Mouse (Mus musculus): ENCODE results near the gene Lzic. TPM values are rescaled to one million over a fixed set of nuclear protein-coding genes. Genes with fewer than 3 reads are reported as not detected.

Gene Lzic
- polyA plus RNA-seq, 1 experiment, result 55.2 TPM

- Histone ChIP-seq H3K27me3 (ENCODE audit: control insufficient read depth, insufficient read depth, low read length, poor library complexity, severe bottlenecking) (no peaks in the 10 kb centered on the region), H3K4me3 (ENCODE audit: low read depth, low read length) (no peak overlapping the region), H3K27ac (ENCODE audit: insufficient read depth, low read length) (no peak overlapping the region), H3K9ac (ENCODE audit: low read depth, poor library complexity, severe bottlenecking) (no peak overlapping the region), H3K36me3 (ENCODE audit: control insufficient read depth, insufficient read depth, low read length, poor library complexity, severe bottlenecking) (no peaks in the 10 kb centered on the region), H3K4me1 (ENCODE audit: control insufficient read depth, insufficient read depth, low read length) (no peaks in the 10 kb centered on the region), H3K9me3 (replicated peaks; ENCODE audit: control insufficient read depth, insufficient read depth, low read length, poor library complexity, severe bottlenecking) (no peaks in the 10 kb centered on the region)
- TF ChIP-seq EP300 (IDR thresholded peaks at IDR 0.05; ENCODE audit: insufficient read depth, low read depth, low read length), result no peak
- TF ChIP-seq CTCF (IDR thresholded peaks at IDR 0.05; ENCODE audit: low read depth, low read length), result no peak
- TF ChIP-seq POLR2A (IDR thresholded peaks at IDR 0.05; ENCODE audit: insufficient read depth, low read length), result no peak
These were observed 30.7 kb downstream of the Lzic start for GRCm38 (mm10) chr4:149515706-149516105.

- Histone ChIP-seq H3K4me1 (ENCODE audit: control insufficient read depth, insufficient read depth, low read length) (no peaks in the 10 kb centered on the region), H3K4me3 (ENCODE audit: low read depth, low read length) (peak within 1 kb of the TSS; percentile 58), H3K9me3 (replicated peaks; ENCODE audit: control insufficient read depth, insufficient read depth, low read length, poor library complexity, severe bottlenecking) (no peaks in the 10 kb centered on the region), H3K36me3 (ENCODE audit: control insufficient read depth, insufficient read depth, low read length, poor library complexity, severe bottlenecking) (no peaks in the 10 kb centered on the region), H3K27ac (ENCODE audit: insufficient read depth, low read length) (no peak within 1 kb of the TSS), H3K9ac (ENCODE audit: low read depth, poor library complexity, severe bottlenecking) (peak within 1 kb of the TSS; percentile 74), H3K27me3 (ENCODE audit: control insufficient read depth, insufficient read depth, low read length, poor library complexity, severe bottlenecking) (no peaks in the 10 kb centered on the region)
- no peak for TF ChIP-seq EP300 (IDR thresholded peaks at IDR 0.05; ENCODE audit: insufficient read depth, low read depth, low read length)
- TF ChIP-seq CTCF (IDR thresholded peaks at IDR 0.05; ENCODE audit: low read depth, low read length), result no peak
- TF ChIP-seq POLR2A (IDR thresholded peaks at IDR 0.05; ENCODE audit: insufficient read depth, low read length), result no peak
These were observed 32.9 kb downstream of the Lzic start, which contains the start of gene Ctnnbip1 for GRCm38 (mm10) chr4:149517868-149518340. TSS of gene Ctnnbip1 (plus strand) at chr4:149518236.

- H3K27me3 ChIP-seq (ENCODE audit: control insufficient read depth, insufficient read depth, low read length, poor library complexity, severe bottlenecking), result no peaks in the 10 kb centered on the region
These were observed 33.6 kb downstream of the Lzic start for GRCm38 (mm10) chr4:149518351-149519220.

GRCm38 (mm10) chr4:149521258-149521657, 36.2 kb downstream of the Lzic start:
- Histone ChIP-seq H3K27ac (ENCODE audit: insufficient read depth, low read length) (no peak overlapping the region), H3K27me3 (ENCODE audit: control insufficient read depth, insufficient read depth, low read length, poor library complexity, severe bottlenecking) (no peaks in the 10 kb centered on the region), H3K4me3 (ENCODE audit: low read depth, low read length) (no peak overlapping the region), H3K9me3 (replicated peaks; ENCODE audit: control insufficient read depth, insufficient read depth, low read length, poor library complexity, severe bottlenecking) (no peaks in the 10 kb centered on the region), H3K4me1 (ENCODE audit: control insufficient read depth, insufficient read depth, low read length) (no peaks in the 10 kb centered on the region), H3K9ac (ENCODE audit: low read depth, poor library complexity, severe bottlenecking) (no peak overlapping the region), H3K36me3 (ENCODE audit: control insufficient read depth, insufficient read depth, low read length, poor library complexity, severe bottlenecking) (no peaks in the 10 kb centered on the region)
- no peak for TF ChIP-seq CTCF (IDR thresholded peaks at IDR 0.05; ENCODE audit: low read depth, low read length)
- TF ChIP-seq POLR2A (IDR thresholded peaks at IDR 0.05; ENCODE audit: insufficient read depth, low read length), result no peak
- no peak for TF ChIP-seq EP300 (IDR thresholded peaks at IDR 0.05; ENCODE audit: insufficient read depth, low read depth, low read length)

More at GRCm38 (mm10) chr4:149518351-149519220, 33.6 kb downstream of the Lzic start:
- Histone ChIP-seq H3K9me3 (replicated peaks; ENCODE audit: control insufficient read depth, insufficient read depth, low read length, poor library complexity, severe bottlenecking) (no peaks in the 10 kb centered on the region), H3K4me3 (ENCODE audit: low read depth, low read length) (peak overlapping the region; percentile 58), H3K36me3 (ENCODE audit: control insufficient read depth, insufficient read depth, low read length, poor library complexity, severe bottlenecking) (no peaks in the 10 kb centered on the region), H3K27ac (ENCODE audit: insufficient read depth, low read length) (no peak overlapping the region), H3K9ac (ENCODE audit: low read depth, poor library complexity, severe bottlenecking) (peak overlapping the region; percentile 74), H3K4me1 (ENCODE audit: control insufficient read depth, insufficient read depth, low read length) (no peaks in the 10 kb centered on the region)
- no peak for TF ChIP-seq EP300 (IDR thresholded peaks at IDR 0.05; ENCODE audit: insufficient read depth, low read depth, low read length)
- TF ChIP-seq POLR2A (IDR thresholded peaks at IDR 0.05; ENCODE audit: insufficient read depth, low read length), result no peak
- no peak for TF ChIP-seq CTCF (IDR thresholded peaks at IDR 0.05; ENCODE audit: low read depth, low read length)

- no peaks in the 10 kb centered on the region for H3K27me3 ChIP-seq (ENCODE audit: control insufficient read depth, insufficient read depth, low read length, poor library complexity, severe bottlenecking)
- TF ChIP-seq CTCF (IDR thresholded peaks at IDR 0.05; ENCODE audit: low read depth, low read length), result no peak
- TF ChIP-seq EP300 (IDR thresholded peaks at IDR 0.05; ENCODE audit: insufficient read depth, low read depth, low read length), result no peak
- TF ChIP-seq POLR2A (IDR thresholded peaks at IDR 0.05; ENCODE audit: insufficient read depth, low read length), result no peak
- no peak overlapping the region for H3K9ac ChIP-seq (ENCODE audit: low read depth, poor library complexity, severe bottlenecking)
- no peaks in the 10 kb centered on the region for H3K4me1 ChIP-seq (ENCODE audit: control insufficient read depth, insufficient read depth, low read length)
- no peak overlapping the region for H3K4me3 ChIP-seq (ENCODE audit: low read depth, low read length)
- no peak overlapping the region for H3K27ac ChIP-seq (ENCODE audit: insufficient read depth, low read length)
- H3K9me3 ChIP-seq (replicated peaks; ENCODE audit: control insufficient read depth, insufficient read depth, low read length, poor library complexity, severe bottlenecking), result no peaks in the 10 kb centered on the region
- H3K36me3 ChIP-seq (ENCODE audit: control insufficient read depth, insufficient read depth, low read length, poor library complexity, severe bottlenecking), result no peaks in the 10 kb centered on the region
These were observed 38.9 kb downstream of the Lzic start for GRCm38 (mm10) chr4:149523961-149524360.

- Histone ChIP-seq H3K9ac (ENCODE audit: low read depth, poor library complexity, severe bottlenecking) (no peak overlapping the region), H3K27me3 (ENCODE audit: control insufficient read depth, insufficient read depth, low read length, poor library complexity, severe bottlenecking) (no peaks in the 10 kb centered on the region), H3K36me3 (ENCODE audit: control insufficient read depth, insufficient read depth, low read length, poor library complexity, severe bottlenecking) (no peaks in the 10 kb centered on the region), H3K4me3 (ENCODE audit: low read depth, low read length) (no peak overlapping the region), H3K9me3 (replicated peaks; ENCODE audit: control insufficient read depth, insufficient read depth, low read length, poor library complexity, severe bottlenecking) (no peaks in the 10 kb centered on the region), H3K27ac (ENCODE audit: insufficient read depth, low read length) (no peak overlapping the region), H3K4me1 (ENCODE audit: control insufficient read depth, insufficient read depth, low read length) (no peaks in the 10 kb centered on the region)
- TF ChIP-seq CTCF (IDR thresholded peaks at IDR 0.05; ENCODE audit: low read depth, low read length), result no peak
These were observed 40.1 kb downstream of the Lzic start for GRCm38 (mm10) chr4:149525170-149525569.

Data from ES-Bruce4 (cell line).